Mouse (Mus musculus) thymus, postnatal 25 days (tissue): ENCODE results near the gene Ear14.
"Not testable (repeated sequence)": the region's sequence is repeated elsewhere in the genome, so short reads cannot be mapped to it uniquely, and the experiment has no call there.

Experiments
- DNase-seq: peaks from one replicate; pipeline ENCODE4 v3.0.0; 2022

Gene Ear14

GRCm38 (mm10) chr14:51203115-51203514 lies at the start of gene Ear14:
TSS of gene Ear14 (plus strand) at chr14:51203391.
- DNase-seq, result no peak

GRCm38 (mm10) chr14:51156056-51156735 lies 47.0 kb upstream of the Ear14 start:
- DNase-seq, result no peak

- no peak for DNase-seq
Measured at GRCm38 (mm10) chr14:51156736-51157068, 46.5 kb upstream of the Ear14 start.

- no peak for DNase-seq
Measured at GRCm38 (mm10) chr14:51157072-51157471, 46.1 kb upstream of the Ear14 start.

- DNase-seq, result not testable (repeated sequence)
Measured at GRCm38 (mm10) chr14:51161976-51162375, 41.2 kb upstream of the Ear14 start, which contains the start of gene Rnase2b. TSS of gene Rnase2b (plus strand) at chr14:51162260.

- not testable (repeated sequence) for DNase-seq
Measured at GRCm38 (mm10) chr14:51163323-51163722, 39.9 kb upstream of the Ear14 start.

- DNase-seq, result no peak
Measured at GRCm38 (mm10) chr14:51165435-51165834, 37.8 kb upstream of the Ear14 start.

GRCm38 (mm10) chr14:51166068-51166467 lies 37.1 kb upstream of the Ear14 start:
- DNase-seq, result no peak

- peak; percentile 3 for DNase-seq
Measured at GRCm38 (mm10) chr14:51172095-51172865, 30.9 kb upstream of the Ear14 start.

- DNase-seq, result not testable (repeated sequence)
Measured at GRCm38 (mm10) chr14:51172947-51173346, 30.2 kb upstream of the Ear14 start.

GRCm38 (mm10) chr14:51173843-51174242 lies 29.3 kb upstream of the Ear14 start:
- no peak for DNase-seq

- DNase-seq, result not testable (repeated sequence)
Measured at GRCm38 (mm10) chr14:51181051-51181450, 22.1 kb upstream of the Ear14 start.

- no peak for DNase-seq
Measured at GRCm38 (mm10) chr14:51195681-51196080, 7.5 kb upstream of the Ear14 start.

GRCm38 (mm10) chr14:51199098-51200023 lies 3.8 kb upstream of the Ear14 start, which contains the start of gene Ang2:
TSS of gene Ang2 (minus strand) at chr14:51199148.
- no peak for DNase-seq

- no peak for DNase-seq
Measured at GRCm38 (mm10) chr14:51200054-51200453, 3.1 kb upstream of the Ear14 start.

- DNase-seq, result no peak
Measured at GRCm38 (mm10) chr14:51200466-51200865, 2.7 kb upstream of the Ear14 start.

- DNase-seq, result not testable (repeated sequence)
Measured at GRCm38 (mm10) chr14:51220075-51220474, 16.9 kb downstream of the Ear14 start.

- DNase-seq, result not testable (repeated sequence)
Measured at GRCm38 (mm10) chr14:51229657-51230056, 26.5 kb downstream of the Ear14 start.

GRCm38 (mm10) chr14:51237488-51237887 lies 34.3 kb downstream of the Ear14 start:
- DNase-seq, result not testable (repeated sequence)

GRCm38 (mm10) chr14:51240899-51241298 lies 37.7 kb downstream of the Ear14 start:
- DNase-seq, result peak; percentile 11

- no peak for DNase-seq
Measured at GRCm38 (mm10) chr14:51247736-51248135, 44.5 kb downstream of the Ear14 start.

- DNase-seq, result no peak
Measured at GRCm38 (mm10) chr14:51250348-51250747, 47.2 kb downstream of the Ear14 start.

- DNase-seq, result not testable (repeated sequence)
Measured at GRCm38 (mm10) chr14:51252206-51252605, 49.0 kb downstream of the Ear14 start.
